Mouse (Mus musculus): ENCODE data around the gene Brd3. TPM values are rescaled to one million over a fixed set of nuclear protein-coding genes. Genes with fewer than 3 reads are reported as not detected.

Brd3 gene
- polyA plus RNA-seq, 1 experiment: 16.4 TPM

DNA sequence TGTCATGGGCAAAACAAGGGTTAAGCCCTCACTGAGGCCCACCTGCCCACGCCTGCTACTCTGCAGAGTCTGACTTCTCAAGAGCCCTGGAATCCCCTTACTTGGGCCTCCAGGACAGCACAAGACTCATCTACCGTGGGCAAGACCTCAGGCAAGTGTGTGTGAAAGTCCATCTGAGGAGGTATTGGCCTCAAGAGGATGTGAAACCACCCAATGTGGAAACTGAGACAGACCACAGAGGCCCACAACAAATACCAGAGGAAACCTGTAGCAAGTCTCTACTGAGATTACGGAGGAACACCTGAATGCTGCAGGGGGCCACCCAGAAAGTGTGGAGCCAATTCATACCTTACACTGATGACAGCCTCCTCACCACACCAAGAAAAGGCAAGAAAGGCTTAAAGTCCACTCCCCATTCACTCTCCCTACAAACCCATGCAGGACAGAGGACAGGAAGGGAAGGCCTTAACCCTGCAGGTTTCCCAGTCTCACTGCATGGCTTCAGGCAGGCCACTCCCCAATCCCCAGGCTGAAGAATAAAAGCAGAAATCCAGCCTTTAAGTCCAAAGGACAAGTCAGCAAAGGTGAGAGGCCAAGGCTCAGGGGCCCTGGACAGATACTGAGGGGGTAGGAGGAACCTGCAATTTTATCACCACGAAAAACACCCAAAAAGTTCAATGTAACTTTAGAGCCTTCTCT, 38.0 kb downstream of the Brd3 start:
- Histone ChIP-seq H3K27ac (ENCODE audit: insufficient read depth, low read depth, low read length) (no peak overlapping the region), H3K4me3 (ENCODE audit: insufficient read depth, low read depth, low read length) (no peak overlapping the region), H3K36me3 (ENCODE audit: control insufficient read depth, insufficient read depth, low read length) (no peaks in the 10 kb centered on the region), H3K4me1 (ENCODE audit: control insufficient read depth, insufficient read depth, low read length) (peaks cover 40% of the 10 kb centered on the region), H3K27me3 (replicated peaks; ENCODE audit: control insufficient read depth, insufficient read depth, low read length) (no peaks in the 10 kb centered on the region)
- 66% methylated on average over 4 of the region's 4 CpGs for WGBS
- peak; percentile 43 for DNase-seq
- no peak for TF ChIP-seq CTCF (conservative IDR thresholded peaks at IDR 0.05; ENCODE audit: insufficient read depth, insufficient read length, low read depth, low read length)

GRCm38 (mm10) chr2:27462901-27463300, 44.6 kb downstream of the Brd3 start:
- no peaks in the 10 kb centered on the region for H3K36me3 ChIP-seq (ENCODE audit: control insufficient read depth, insufficient read depth, low read length)
- DNase-seq: peak; percentile 57
- WGBS: 65% methylated on average over 4 of the region's 4 CpGs
- H3K27me3 ChIP-seq (replicated peaks; ENCODE audit: control insufficient read depth, insufficient read depth, low read length): no peaks in the 10 kb centered on the region
- TF ChIP-seq CTCF (conservative IDR thresholded peaks at IDR 0.05; ENCODE audit: insufficient read depth, insufficient read length, low read depth, low read length) (no peak), POLR2A (IDR thresholded peaks at IDR 0.05; ENCODE audit: low read depth, low read length) (no peak)
- no peaks in the 10 kb centered on the region; the same call in 1 of the 2 replicates for H3K4me1 ChIP-seq (ENCODE audit: control insufficient read depth, insufficient read depth, low read length)
- no peak overlapping the region for H3K4me3 ChIP-seq (ENCODE audit: insufficient read depth, low read depth, low read length)
- H3K27ac ChIP-seq (ENCODE audit: insufficient read depth, low read depth, low read length): peak overlapping the region; percentile 0; the same call in 1 of the 2 replicates

GRCm38 (mm10) chr2:27461881-27462660, 45.4 kb downstream of the Brd3 start:
- TF ChIP-seq POLR2A (IDR thresholded peaks at IDR 0.05; ENCODE audit: low read depth, low read length): no peak
- no peak for TF ChIP-seq CTCF (conservative IDR thresholded peaks at IDR 0.05; ENCODE audit: insufficient read depth, insufficient read length, low read depth, low read length)
- H3K4me1 ChIP-seq (ENCODE audit: control insufficient read depth, insufficient read depth, low read length): no peaks in the 10 kb centered on the region; the same call in 1 of the 2 replicates
- H3K4me3 ChIP-seq (ENCODE audit: insufficient read depth, low read depth, low read length): no peak overlapping the region
- H3K27me3 ChIP-seq (replicated peaks; ENCODE audit: control insufficient read depth, insufficient read depth, low read length): no peaks in the 10 kb centered on the region
- 74% methylated on average over 4 of the region's 4 CpGs for WGBS
- H3K36me3 ChIP-seq (ENCODE audit: control insufficient read depth, insufficient read depth, low read length): no peaks in the 10 kb centered on the region
- peak; percentile 95 for DNase-seq
- peak overlapping the region; percentile 18; the same call in 1 of the 2 replicates for H3K27ac ChIP-seq (ENCODE audit: insufficient read depth, low read depth, low read length)

DNA sequence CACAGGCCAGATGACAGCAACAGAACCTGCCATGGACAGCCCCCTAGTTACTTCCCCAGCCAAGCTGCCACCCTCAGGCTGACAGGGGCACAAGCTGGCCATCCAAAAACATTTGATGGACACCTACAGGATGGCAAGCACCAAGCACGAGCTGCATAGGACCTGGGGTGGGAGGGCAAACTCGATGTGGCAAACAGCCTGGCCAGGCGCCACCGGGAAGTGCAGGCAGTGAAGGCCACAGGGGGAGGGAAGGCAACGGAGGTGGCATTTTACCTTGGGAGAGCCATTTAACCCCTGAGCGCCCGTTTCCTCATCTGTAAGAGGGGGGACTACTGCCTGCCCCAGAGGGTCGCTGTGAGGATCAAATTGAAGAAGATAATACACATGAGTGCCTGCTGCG, 46.8 kb downstream of the Brd3 start:
- Histone ChIP-seq H3K27ac (ENCODE audit: insufficient read depth, low read depth, low read length) (no peak overlapping the region), H3K4me1 (ENCODE audit: control insufficient read depth, insufficient read depth, low read length) (no peaks in the 10 kb centered on the region; the same call in 1 of the 2 replicates), H3K36me3 (ENCODE audit: control insufficient read depth, insufficient read depth, low read length) (no peaks in the 10 kb centered on the region), H3K4me3 (ENCODE audit: insufficient read depth, low read depth, low read length) (no peak overlapping the region), H3K27me3 (replicated peaks; ENCODE audit: control insufficient read depth, insufficient read depth, low read length) (no peaks in the 10 kb centered on the region)
- WGBS: 56% methylated on average over 9 of the region's 9 CpGs
- DNase-seq: no peak
- no peak for TF ChIP-seq CTCF (conservative IDR thresholded peaks at IDR 0.05; ENCODE audit: insufficient read depth, insufficient read length, low read depth, low read length)
- TF ChIP-seq POLR2A (IDR thresholded peaks at IDR 0.05; ENCODE audit: low read depth, low read length): no peak

- H3K4me1 ChIP-seq (ENCODE audit: control insufficient read depth, insufficient read depth, low read length): no peaks in the 10 kb centered on the region; the same call in 1 of the 2 replicates
- no peaks in the 10 kb centered on the region for H3K36me3 ChIP-seq (ENCODE audit: control insufficient read depth, insufficient read depth, low read length)
- no peak overlapping the region for H3K27ac ChIP-seq (ENCODE audit: insufficient read depth, low read depth, low read length)
- TF ChIP-seq POLR2A (IDR thresholded peaks at IDR 0.05; ENCODE audit: low read depth, low read length) (no peak), CTCF (conservative IDR thresholded peaks at IDR 0.05; ENCODE audit: insufficient read depth, insufficient read length, low read depth, low read length) (no peak)
- H3K4me3 ChIP-seq (ENCODE audit: insufficient read depth, low read depth, low read length): no peak overlapping the region
- 79% methylated on average over 5 of the region's 5 CpGs for WGBS
- DNase-seq: no peak
- H3K27me3 ChIP-seq (replicated peaks; ENCODE audit: control insufficient read depth, insufficient read depth, low read length): no peaks in the 10 kb centered on the region
Measured at GRCm38 (mm10) chr2:27460163-27460562, 47.3 kb downstream of the Brd3 start.

DNA sequence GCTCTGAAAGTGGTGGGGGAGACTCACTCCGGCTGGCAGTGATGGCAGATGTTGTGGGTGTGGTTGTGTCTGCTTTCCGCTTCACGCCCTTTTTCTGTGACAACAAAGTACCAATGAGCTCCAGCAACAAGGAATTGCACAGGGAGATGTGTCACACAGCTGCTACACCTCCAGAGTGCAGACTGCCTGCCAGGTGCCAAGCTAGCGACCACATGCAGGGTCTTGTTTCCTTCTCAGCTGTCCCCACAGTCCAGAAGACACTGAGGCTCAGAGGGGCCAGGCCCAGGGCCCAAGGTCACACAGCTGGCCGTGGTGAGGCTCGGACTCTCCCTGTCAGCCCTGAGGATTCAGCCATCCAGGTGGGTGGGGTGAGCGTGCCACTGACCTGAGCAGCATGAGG, 47.7 kb downstream of the Brd3 start:
- Histone ChIP-seq H3K4me3 (ENCODE audit: insufficient read depth, low read depth, low read length) (no peak overlapping the region), H3K4me1 (ENCODE audit: control insufficient read depth, insufficient read depth, low read length) (no peaks in the 10 kb centered on the region; the same call in 1 of the 2 replicates), H3K36me3 (ENCODE audit: control insufficient read depth, insufficient read depth, low read length) (no peaks in the 10 kb centered on the region), H3K27me3 (replicated peaks; ENCODE audit: control insufficient read depth, insufficient read depth, low read length) (no peaks in the 10 kb centered on the region), H3K27ac (ENCODE audit: insufficient read depth, low read depth, low read length) (no peak overlapping the region)
- DNase-seq: no peak
- no peak for TF ChIP-seq CTCF (conservative IDR thresholded peaks at IDR 0.05; ENCODE audit: insufficient read depth, insufficient read length, low read depth, low read length)
- WGBS: 86% methylated on average over 7 of the region's 7 CpGs

- Histone ChIP-seq H3K4me1 (ENCODE audit: control insufficient read depth, insufficient read depth, low read length) (no peaks in the 10 kb centered on the region), H3K27me3 (replicated peaks; ENCODE audit: control insufficient read depth, insufficient read depth, low read length) (no peaks in the 10 kb centered on the region), H3K4me3 (ENCODE audit: insufficient read depth, low read depth, low read length) (no peak overlapping the region), H3K36me3 (ENCODE audit: control insufficient read depth, insufficient read depth, low read length) (peaks cover 4% of the 10 kb centered on the region), H3K27ac (ENCODE audit: insufficient read depth, low read depth, low read length) (no peak overlapping the region)
- DNase-seq: no peak
- WGBS: 86% methylated on average over 14 of the region's 14 CpGs
- TF ChIP-seq CTCF (conservative IDR thresholded peaks at IDR 0.05; ENCODE audit: insufficient read depth, insufficient read length, low read depth, low read length) (no peak), POLR2A (IDR thresholded peaks at IDR 0.05; ENCODE audit: low read depth, low read length) (no peak)
Measured at GRCm38 (mm10) chr2:27450226-27450625, 57.2 kb downstream of the Brd3 start.
